Mouse (Mus musculus): ENCODE measurements at regions not wholly inside any gene's neighbourhood (a gene's known extent, or its start where the extent isn't known, plus 50 kb on each side); places are given as distances from the start of the nearest gene placed in this dataset.

GRCm38 (mm10) chr13:16645311-16645710 is 633.7 kb downstream of the Inhba start:
- no peaks in the 10 kb centered on the region for H3K27me3 ChIP-seq
- ATAC-seq = no peak
- H3K9ac ChIP-seq (replicated peaks) = no peak overlapping the region
- H3K4me1 ChIP-seq (replicated peaks) = peaks cover 13% of the 10 kb centered on the region
- H3K27ac ChIP-seq = no peak overlapping the region
- no peak overlapping the region for H3K4me2 ChIP-seq (replicated peaks)
- 72% methylated on average over 3 of the region's 3 CpGs for WGBS
- no peak overlapping the region for H3K4me3 ChIP-seq (replicated peaks)
- H3K9me3 ChIP-seq = no peaks in the 10 kb centered on the region
- H3K36me3 ChIP-seq = no peaks in the 10 kb centered on the region

- Histone ChIP-seq H3K36me3 (no peaks in the 10 kb centered on the region), H3K9ac (replicated peaks) (no peak overlapping the region), H3K4me3 (replicated peaks) (no peak overlapping the region), H3K27me3 (no peaks in the 10 kb centered on the region), H3K27ac (no peak overlapping the region), H3K4me2 (replicated peaks) (no peak overlapping the region), H3K9me3 (no peaks in the 10 kb centered on the region), H3K4me1 (replicated peaks) (peaks cover 13% of the 10 kb centered on the region)
- ATAC-seq = no peak
Observed at GRCm38 (mm10) chr13:16646056-16646455, 634.4 kb downstream of the Inhba start.

GRCm38 (mm10) chr13:16646649-16647048 is 635.0 kb downstream of the Inhba start:
- H3K27me3 ChIP-seq = no peaks in the 10 kb centered on the region
- no peak overlapping the region for H3K9ac ChIP-seq (replicated peaks)
- peaks cover 13% of the 10 kb centered on the region for H3K4me1 ChIP-seq (replicated peaks)
- H3K27ac ChIP-seq = no peak overlapping the region
- no peaks in the 10 kb centered on the region for H3K9me3 ChIP-seq
- ATAC-seq = no peak
- H3K36me3 ChIP-seq = no peaks in the 10 kb centered on the region
- no peak overlapping the region for H3K4me3 ChIP-seq (replicated peaks)
- H3K4me2 ChIP-seq (replicated peaks) = no peak overlapping the region

- no peak overlapping the region for H3K9ac ChIP-seq (replicated peaks)
- ATAC-seq = no peak
- no peak overlapping the region for H3K27ac ChIP-seq
- H3K36me3 ChIP-seq = no peaks in the 10 kb centered on the region
- WGBS = 91% methylated on average over 4 of the region's 4 CpGs
- H3K4me3 ChIP-seq (replicated peaks) = no peak overlapping the region
- 0 out of 2 replicates have a peak, but pooled peaks cover 3% of the 10 kb centered on the region for H3K4me1 ChIP-seq (replicated peaks)
- no peaks in the 10 kb centered on the region for H3K27me3 ChIP-seq
- no peak overlapping the region for H3K4me2 ChIP-seq (replicated peaks)
- no peaks in the 10 kb centered on the region for H3K9me3 ChIP-seq
Observed at GRCm38 (mm10) chr13:16656110-16656509, 644.5 kb downstream of the Inhba start.

GRCm38 (mm10) chr13:16659894-16660293 is 648.2 kb downstream of the Inhba start:
- H3K4me1 ChIP-seq (replicated peaks) = no peaks in the 10 kb centered on the region
- ATAC-seq = no peak
- H3K9ac ChIP-seq (replicated peaks) = no peak overlapping the region
- H3K36me3 ChIP-seq = no peaks in the 10 kb centered on the region
- H3K9me3 ChIP-seq = no peaks in the 10 kb centered on the region
- no peak overlapping the region for H3K27ac ChIP-seq
- no peak overlapping the region for H3K4me2 ChIP-seq (replicated peaks)
- H3K4me3 ChIP-seq (replicated peaks) = no peak overlapping the region
- H3K27me3 ChIP-seq = no peaks in the 10 kb centered on the region
- 91% methylated on average over 6 of the region's 6 CpGs for WGBS

- Histone ChIP-seq H3K36me3 (no peaks in the 10 kb centered on the region), H3K4me2 (replicated peaks) (no peak overlapping the region), H3K9me3 (no peaks in the 10 kb centered on the region), H3K27ac (no peak overlapping the region), H3K4me3 (replicated peaks) (no peak overlapping the region), H3K9ac (replicated peaks) (no peak overlapping the region), H3K4me1 (replicated peaks) (no peaks in the 10 kb centered on the region), H3K27me3 (no peaks in the 10 kb centered on the region)
- 96% methylated on average over 1 of the region's 1 CpGs for WGBS
- no peak for ATAC-seq
Observed at GRCm38 (mm10) chr13:16668652-16669051, 657.0 kb downstream of the Inhba start.

- H3K4me2 ChIP-seq (replicated peaks) = no peak overlapping the region
- no peak overlapping the region for H3K4me3 ChIP-seq (replicated peaks)
- no peaks in the 10 kb centered on the region for H3K4me1 ChIP-seq (replicated peaks)
- H3K9ac ChIP-seq (replicated peaks) = no peak overlapping the region
- no peaks in the 10 kb centered on the region for H3K36me3 ChIP-seq
- no peaks in the 10 kb centered on the region for H3K9me3 ChIP-seq
- WGBS = 95% methylated on average over 1 of the region's 1 CpGs
- H3K27ac ChIP-seq = no peak overlapping the region
- no peaks in the 10 kb centered on the region for H3K27me3 ChIP-seq
- ATAC-seq = no peak
Observed at GRCm38 (mm10) chr13:16669281-16669680, 657.6 kb downstream of the Inhba start.

GRCm38 (mm10) chr13:16670047-16670733 is 658.5 kb downstream of the Inhba start:
- H3K4me2 ChIP-seq (replicated peaks) = no peak overlapping the region
- no peak overlapping the region for H3K9ac ChIP-seq (replicated peaks)

GRCm38 (mm10) chr13:16670736-16671135 is 659.1 kb downstream of the Inhba start:
- H3K4me1 ChIP-seq (replicated peaks) = no peaks in the 10 kb centered on the region
- no peaks in the 10 kb centered on the region for H3K36me3 ChIP-seq
- no peaks in the 10 kb centered on the region for H3K27me3 ChIP-seq
- H3K27ac ChIP-seq = no peak overlapping the region
- no peak overlapping the region for H3K4me3 ChIP-seq (replicated peaks)
- H3K4me2 ChIP-seq (replicated peaks) = no peak overlapping the region
- H3K9me3 ChIP-seq = no peaks in the 10 kb centered on the region
- H3K9ac ChIP-seq (replicated peaks) = no peak overlapping the region
- no peak for ATAC-seq

More at GRCm38 (mm10) chr13:16670047-16670733, 658.5 kb downstream of the Inhba start:
- Histone ChIP-seq H3K27ac (no peak overlapping the region), H3K4me3 (replicated peaks) (no peak overlapping the region), H3K36me3 (no peaks in the 10 kb centered on the region), H3K9me3 (no peaks in the 10 kb centered on the region), H3K27me3 (no peaks in the 10 kb centered on the region), H3K4me1 (replicated peaks) (no peaks in the 10 kb centered on the region)
- no peak for ATAC-seq
- WGBS = 81% methylated on average over 5 of the region's 5 CpGs

GRCm38 (mm10) chr13:16676873-16677272 is 665.2 kb downstream of the Inhba start:
- ATAC-seq = no peak
- no peak overlapping the region for H3K9ac ChIP-seq (replicated peaks)
- H3K4me3 ChIP-seq (replicated peaks) = no peak overlapping the region
- 87% methylated on average over 1 of the region's 1 CpGs for WGBS
- H3K4me2 ChIP-seq (replicated peaks) = no peak overlapping the region
- no peaks in the 10 kb centered on the region for H3K36me3 ChIP-seq
- H3K4me1 ChIP-seq (replicated peaks) = no peaks in the 10 kb centered on the region
- no peak overlapping the region for H3K27ac ChIP-seq
- no peaks in the 10 kb centered on the region for H3K27me3 ChIP-seq
- H3K9me3 ChIP-seq = no peaks in the 10 kb centered on the region

- H3K36me3 ChIP-seq = no peaks in the 10 kb centered on the region
- no peaks in the 10 kb centered on the region for H3K9me3 ChIP-seq
- no peak overlapping the region for H3K4me3 ChIP-seq (replicated peaks)
- no peak for ATAC-seq
- H3K4me2 ChIP-seq (replicated peaks) = no peak overlapping the region
- 79% methylated on average over 1 of the region's 1 CpGs for WGBS
- H3K27ac ChIP-seq = no peak overlapping the region
- no peaks in the 10 kb centered on the region for H3K4me1 ChIP-seq (replicated peaks)
- H3K9ac ChIP-seq (replicated peaks) = no peak overlapping the region
- H3K27me3 ChIP-seq = no peaks in the 10 kb centered on the region
Observed at GRCm38 (mm10) chr13:16678246-16679024, 666.8 kb downstream of the Inhba start.

GRCm38 (mm10) chr13:16694201-16694600 is 682.5 kb downstream of the Inhba start:
- no peak for ATAC-seq
- Histone ChIP-seq H3K4me1 (replicated peaks) (no peaks in the 10 kb centered on the region), H3K27me3 (no peaks in the 10 kb centered on the region), H3K36me3 (no peaks in the 10 kb centered on the region), H3K27ac (no peak overlapping the region), H3K9me3 (no peaks in the 10 kb centered on the region), H3K4me3 (replicated peaks) (no peak overlapping the region), H3K4me2 (replicated peaks) (no peak overlapping the region), H3K9ac (replicated peaks) (no peak overlapping the region)
- WGBS = 90% methylated on average over 1 of the region's 1 CpGs

Measured in midbrain, embryonic 13.5 days (tissue).